Mouse (Mus musculus): ENCODE results near the gene Ccl8.

- TF ChIP-seq CTCF (conservative IDR thresholded peaks at IDR 0.05; ENCODE audit: low read length) (no peak), POU5F1 (IDR thresholded peaks at IDR 0.05; ENCODE audit: borderline replicate concordance, low read length) (no peak)
Measured at GRCm38 (mm10) chr11:82072984-82073383, 42.0 kb upstream of the Ccl8 start.
